Mouse (Mus musculus) T-helper 1 cell (primary cell): ENCODE data around the gene Ubxn4.
"Not testable (repeated sequence)": the region's sequence is repeated elsewhere in the genome, so short reads cannot be mapped to it uniquely, and the experiment has no call there.

Experiments
- in situ Hi-C: fragments of 300-600 bp; cut with MboI, MseI; formaldehyde crosslinking; loops from one replicate; pipeline ENCODE4 v1.15.1; 2025; ENCODE audit warnings: high pct_unique_total_duplicates

Gene Ubxn4

GRCm38 (mm10) chr1:128309043-128309442 is 65.3 kb downstream of the Ubxn4 start:
- in situ Hi-C loops, result no loop called here

- in situ Hi-C loops, result no loop called here
Observed at GRCm38 (mm10) chr1:128314665-128315064, 70.9 kb downstream of the Ubxn4 start.

GRCm38 (mm10) chr1:128319266-128319665 is 75.5 kb downstream of the Ubxn4 start:
- in situ Hi-C loops, result not testable (repeated sequence)

GRCm38 (mm10) chr1:128323026-128323643 is 79.4 kb downstream of the Ubxn4 start:
- in situ Hi-C loops, result no loop called here

GRCm38 (mm10) chr1:128324776-128325175 is 81.0 kb downstream of the Ubxn4 start:
- in situ Hi-C loops, result no loop called here

- in situ Hi-C loops, result no loop called here
Observed at GRCm38 (mm10) chr1:128327165-128327564, 83.4 kb downstream of the Ubxn4 start.

GRCm38 (mm10) chr1:128328218-128328617 is 84.5 kb downstream of the Ubxn4 start, which contains the start of gene Lct:
Lct (minus strand) TSS chr1:128328318.
- in situ Hi-C loops, result no loop called here
